Mouse (Mus musculus): Measurements from ENCODE around the gene Tada1. TPM values are rescaled to one million over a fixed set of nuclear protein-coding genes. Genes with fewer than 3 reads are reported as not detected.

Tada1 gene
- polyA plus RNA-seq (2014; fragmentation: Nextera tagmentation; extraction: Ambion mirVana) = 50.1 and 56.0 TPM in 2 replicates

DNA sequence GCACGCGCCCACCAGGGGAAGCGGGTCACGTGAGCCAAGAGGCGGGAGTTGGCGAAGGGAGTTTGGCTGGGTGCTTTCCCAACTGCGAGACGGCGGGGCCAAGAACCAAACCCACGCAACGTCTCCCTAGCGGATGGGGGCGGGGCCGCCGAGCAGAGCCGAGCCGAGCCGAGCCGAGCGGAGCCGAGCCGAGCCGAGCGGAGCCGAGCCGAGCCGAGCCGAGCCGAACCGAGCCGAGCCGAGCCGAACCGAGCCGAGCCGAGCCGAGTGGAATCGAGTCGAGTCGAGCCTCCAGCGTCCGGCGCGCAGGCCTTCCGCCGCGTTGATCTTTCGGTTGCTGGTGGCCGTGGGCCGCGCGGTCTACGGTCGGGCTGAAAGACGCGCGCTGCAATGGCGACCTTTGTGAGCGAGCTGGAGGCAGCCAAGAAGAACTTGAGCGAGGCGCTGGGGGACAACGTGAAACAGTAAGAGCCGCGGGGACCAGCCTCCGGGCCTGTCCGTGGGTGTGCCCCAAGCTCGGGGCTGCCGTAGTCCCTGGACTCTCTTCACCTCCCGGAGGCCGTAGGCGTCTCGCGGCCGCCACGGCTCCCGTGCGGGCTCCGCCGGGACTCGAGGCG, at the start of gene Tada1:
TSS of gene Tada1 (plus strand) at position 85 of the 617 bp plus-strand sequence.
- peak; percentile 94 for ATAC-seq (ENCODE audit: insufficient number of reproducible peaks, insufficient read depth, low FRiP score, low read depth)
- Histone ChIP-seq H3K9ac (replicated peaks; ENCODE audit: low read depth, low read length) (peak within 1 kb of the TSS; percentile 98), H3K9me3 (ENCODE audit: control insufficient read depth, low read depth, low read length) (no peaks in the 10 kb centered on the region), H3K27me3 (ENCODE audit: control insufficient read depth, insufficient read depth, low read length) (no peaks in the 10 kb centered on the region), H3K36me3 (ENCODE audit: control insufficient read depth, insufficient read depth, low read length) (peaks cover 10% of the 10 kb centered on the region), H3K4me2 (replicated peaks; ENCODE audit: low read depth, low read length) (peak within 1 kb of the TSS; percentile 65), H3K4me3 (ENCODE audit: low read depth, low read length) (peak within 1 kb of the TSS; percentile 90), H3K27ac (ENCODE audit: low read length) (peak within 1 kb of the TSS; percentile 89), H3K4me1 (ENCODE audit: control insufficient read depth, insufficient read depth, low read length) (peaks cover 14% of the 10 kb centered on the region; the same call in 1 of the 2 replicates)
- WGBS = under 1% methylated on average over 79 of the region's 81 CpGs

DNA sequence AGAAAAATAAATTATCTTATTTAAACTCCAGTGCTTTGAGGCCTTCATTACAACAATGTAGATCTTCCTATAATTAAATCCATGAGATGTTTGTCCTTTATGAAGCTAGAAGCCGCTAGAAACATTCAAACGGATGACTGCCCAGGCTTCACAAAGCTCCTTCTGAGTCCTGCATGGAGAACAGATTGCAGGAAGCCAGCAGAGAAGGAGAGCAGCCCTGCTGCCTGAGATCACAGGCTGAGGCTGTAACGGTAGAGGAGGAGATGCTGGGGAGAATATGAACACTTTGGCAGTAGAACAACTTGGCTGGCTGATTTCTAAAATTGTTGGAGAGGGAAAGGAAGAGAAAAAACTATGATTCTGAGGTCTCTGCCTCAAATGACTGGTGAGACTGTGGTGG, 48.1 kb upstream of the Tada1 start:
- no peak overlapping the region for H3K27ac ChIP-seq (ENCODE audit: low read length)
- WGBS = 52% methylated on average over 3 of the region's 3 CpGs
- no peak overlapping the region for H3K4me3 ChIP-seq (ENCODE audit: low read depth, low read length)
- H3K9me3 ChIP-seq (ENCODE audit: control insufficient read depth, low read depth, low read length) = no peaks in the 10 kb centered on the region
- no peaks in the 10 kb centered on the region for H3K4me1 ChIP-seq (ENCODE audit: control insufficient read depth, insufficient read depth, low read length)
- no peak overlapping the region for H3K9ac ChIP-seq (replicated peaks; ENCODE audit: low read depth, low read length)
- H3K27me3 ChIP-seq (ENCODE audit: control insufficient read depth, insufficient read depth, low read length) = no peaks in the 10 kb centered on the region
- ATAC-seq (ENCODE audit: insufficient number of reproducible peaks, insufficient read depth, low FRiP score, low read depth) = no peak
- H3K4me2 ChIP-seq (replicated peaks; ENCODE audit: low read depth, low read length) = no peak overlapping the region
- H3K36me3 ChIP-seq (ENCODE audit: control insufficient read depth, insufficient read depth, low read length) = no peaks in the 10 kb centered on the region

DNA sequence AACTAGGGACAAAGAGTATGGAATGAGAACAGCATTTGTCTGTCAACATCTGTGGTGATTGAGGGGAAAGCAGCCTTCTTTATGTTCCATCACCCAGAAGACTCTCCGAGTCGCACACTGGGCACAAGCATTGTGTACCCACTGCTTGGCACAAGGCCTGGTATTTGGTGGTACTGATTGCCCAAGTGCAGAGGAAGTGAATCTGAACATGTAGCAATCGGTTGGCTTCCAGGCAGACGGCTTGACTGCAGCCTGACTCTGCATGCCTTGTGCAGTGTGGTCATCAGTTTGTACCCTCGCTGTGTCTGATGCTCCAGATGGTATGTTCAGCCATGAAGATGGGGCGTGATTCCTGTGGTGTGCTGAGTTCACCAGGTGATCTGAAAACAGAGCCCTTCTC, 39.8 kb upstream of the Tada1 start:
- H3K9me3 ChIP-seq (ENCODE audit: control insufficient read depth, low read depth, low read length) = no peaks in the 10 kb centered on the region
- no peak overlapping the region for H3K27ac ChIP-seq (ENCODE audit: low read length)
- WGBS = 87% methylated on average over 6 of the region's 6 CpGs
- no peak overlapping the region for H3K4me3 ChIP-seq (ENCODE audit: low read depth, low read length)
- H3K4me1 ChIP-seq (ENCODE audit: control insufficient read depth, insufficient read depth, low read length) = no peaks in the 10 kb centered on the region
- no peaks in the 10 kb centered on the region for H3K36me3 ChIP-seq (ENCODE audit: control insufficient read depth, insufficient read depth, low read length)
- no peaks in the 10 kb centered on the region for H3K27me3 ChIP-seq (ENCODE audit: control insufficient read depth, insufficient read depth, low read length)
- no peak overlapping the region for H3K9ac ChIP-seq (replicated peaks; ENCODE audit: low read depth, low read length)
- H3K4me2 ChIP-seq (replicated peaks; ENCODE audit: low read depth, low read length) = no peak overlapping the region
- no peak for ATAC-seq (ENCODE audit: insufficient number of reproducible peaks, insufficient read depth, low FRiP score, low read depth)

DNA sequence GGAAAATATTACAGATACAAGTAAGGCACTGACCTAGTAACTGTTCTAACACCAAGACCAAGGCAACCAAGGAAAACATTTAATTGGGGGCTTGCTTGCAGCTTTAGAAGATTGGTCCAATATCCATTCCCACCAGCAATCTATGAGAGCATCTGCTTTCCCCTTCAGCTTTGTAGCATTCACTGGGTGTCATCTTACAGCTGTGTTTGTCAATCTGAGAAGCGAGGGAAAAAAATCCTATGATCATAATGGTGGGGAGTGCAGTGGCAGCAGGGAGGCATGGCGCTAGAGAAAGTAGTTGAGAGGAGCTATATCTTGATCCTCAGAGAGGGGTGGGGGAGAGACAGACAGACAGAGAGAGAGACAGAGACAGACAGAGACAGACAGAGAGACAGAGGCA, 36.8 kb upstream of the Tada1 start:
- Histone ChIP-seq H3K4me2 (replicated peaks; ENCODE audit: low read depth, low read length) (no peak overlapping the region), H3K4me3 (ENCODE audit: low read depth, low read length) (no peak overlapping the region), H3K9ac (replicated peaks; ENCODE audit: low read depth, low read length) (no peak overlapping the region), H3K9me3 (ENCODE audit: control insufficient read depth, low read depth, low read length) (no peaks in the 10 kb centered on the region), H3K27ac (ENCODE audit: low read length) (no peak overlapping the region), H3K27me3 (ENCODE audit: control insufficient read depth, insufficient read depth, low read length) (no peaks in the 10 kb centered on the region), H3K36me3 (ENCODE audit: control insufficient read depth, insufficient read depth, low read length) (no peaks in the 10 kb centered on the region), H3K4me1 (ENCODE audit: control insufficient read depth, insufficient read depth, low read length) (no peaks in the 10 kb centered on the region)
- ATAC-seq (ENCODE audit: insufficient number of reproducible peaks, insufficient read depth, low FRiP score, low read depth) = no peak
- WGBS = 65% methylated on average over 2 of the region's 2 CpGs

DNA sequence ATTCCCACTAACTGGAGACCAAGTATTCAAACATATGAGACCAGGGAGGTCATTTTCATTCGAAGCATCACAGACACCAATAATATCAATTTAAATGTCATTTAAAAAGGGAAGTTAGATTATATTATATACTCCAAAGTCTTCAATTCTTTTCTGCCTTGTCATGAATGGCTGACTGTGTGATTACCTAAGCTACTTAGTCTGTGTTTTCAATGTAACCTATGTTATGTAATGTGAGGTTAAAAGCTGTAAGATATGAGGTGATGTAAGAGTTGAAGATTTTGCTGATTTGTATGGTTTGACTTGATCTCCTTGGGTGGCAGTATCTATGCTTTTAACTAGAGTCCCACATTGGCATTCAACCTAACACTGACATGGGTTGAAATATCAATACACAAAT, 36.4 kb upstream of the Tada1 start:
- Histone ChIP-seq H3K4me2 (replicated peaks; ENCODE audit: low read depth, low read length) (no peak overlapping the region), H3K27ac (ENCODE audit: low read length) (no peak overlapping the region), H3K27me3 (ENCODE audit: control insufficient read depth, insufficient read depth, low read length) (no peaks in the 10 kb centered on the region), H3K4me3 (ENCODE audit: low read depth, low read length) (no peak overlapping the region), H3K36me3 (ENCODE audit: control insufficient read depth, insufficient read depth, low read length) (no peaks in the 10 kb centered on the region), H3K9ac (replicated peaks; ENCODE audit: low read depth, low read length) (no peak overlapping the region), H3K4me1 (ENCODE audit: control insufficient read depth, insufficient read depth, low read length) (no peaks in the 10 kb centered on the region), H3K9me3 (ENCODE audit: control insufficient read depth, low read depth, low read length) (no peaks in the 10 kb centered on the region)
- WGBS = 72% methylated on average over 1 of the region's 1 CpGs
- no peak for ATAC-seq (ENCODE audit: insufficient number of reproducible peaks, insufficient read depth, low FRiP score, low read depth)

DNA sequence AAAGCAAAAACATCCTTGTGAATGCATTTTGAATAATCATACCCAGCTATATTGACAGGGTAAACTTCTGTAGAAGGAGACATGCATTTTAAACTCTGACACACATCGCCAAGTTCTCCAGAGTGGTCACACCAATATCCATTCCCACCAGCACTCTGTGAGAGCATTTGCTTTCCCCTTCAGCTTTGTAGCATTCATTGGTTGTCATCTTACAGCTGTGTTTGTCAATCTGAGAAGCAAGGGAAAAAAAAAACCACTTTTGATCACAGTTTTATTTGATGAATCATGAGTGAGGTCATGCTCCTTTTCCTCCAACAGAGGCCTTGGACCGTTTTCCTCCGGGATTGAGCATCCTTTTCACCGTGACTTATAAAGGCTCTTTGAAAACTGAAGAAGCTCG, 35.3 kb upstream of the Tada1 start:
- no peak overlapping the region for H3K4me3 ChIP-seq (ENCODE audit: low read depth, low read length)
- no peak overlapping the region for H3K27ac ChIP-seq (ENCODE audit: low read length)
- 66% methylated on average over 5 of the region's 5 CpGs for WGBS
- no peaks in the 10 kb centered on the region for H3K4me1 ChIP-seq (ENCODE audit: control insufficient read depth, insufficient read depth, low read length)
- H3K27me3 ChIP-seq (ENCODE audit: control insufficient read depth, insufficient read depth, low read length) = no peaks in the 10 kb centered on the region
- H3K9ac ChIP-seq (replicated peaks; ENCODE audit: low read depth, low read length) = no peak overlapping the region
- no peak overlapping the region for H3K4me2 ChIP-seq (replicated peaks; ENCODE audit: low read depth, low read length)
- no peaks in the 10 kb centered on the region for H3K9me3 ChIP-seq (ENCODE audit: control insufficient read depth, low read depth, low read length)
- no peak for ATAC-seq (ENCODE audit: insufficient number of reproducible peaks, insufficient read depth, low FRiP score, low read depth)
- no peaks in the 10 kb centered on the region for H3K36me3 ChIP-seq (ENCODE audit: control insufficient read depth, insufficient read depth, low read length)

DNA sequence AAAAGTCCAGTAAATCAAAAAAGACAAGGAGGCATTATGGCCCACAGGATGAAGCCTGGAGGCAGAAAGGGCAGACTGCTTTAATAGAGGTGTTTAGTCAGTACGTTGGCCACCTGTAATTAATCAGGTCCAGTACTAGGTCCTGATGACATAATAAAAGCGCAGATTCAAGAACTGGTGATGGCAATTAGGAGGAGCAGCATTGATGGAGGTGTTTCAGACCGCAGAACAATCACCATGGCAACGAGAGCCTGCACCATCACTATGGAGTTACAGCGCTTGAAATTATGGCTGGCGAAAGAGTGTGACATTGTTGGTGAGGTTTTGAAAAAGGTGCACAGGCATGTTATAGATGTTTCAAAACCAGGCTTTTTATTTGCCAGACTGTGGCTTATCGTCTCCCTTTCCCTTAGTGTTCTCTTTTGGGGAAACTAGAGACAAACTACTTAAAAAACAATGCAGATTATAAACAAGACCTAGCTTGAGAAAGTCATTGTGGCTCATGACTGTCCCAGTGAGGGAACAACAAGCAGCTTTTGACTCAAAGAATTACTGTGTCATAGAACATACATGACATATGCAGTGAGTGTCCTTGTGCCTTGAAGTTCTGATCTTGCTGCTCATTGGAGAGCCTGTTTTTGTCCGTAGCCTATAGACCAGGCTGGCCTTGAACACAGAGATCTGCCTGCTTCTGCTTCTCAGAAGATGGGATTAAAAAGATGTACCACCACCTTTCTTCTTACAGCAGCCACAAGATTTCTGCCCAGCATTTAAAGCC, 34.4 kb upstream of the Tada1 start:
- Histone ChIP-seq H3K27me3 (ENCODE audit: control insufficient read depth, insufficient read depth, low read length) (no peaks in the 10 kb centered on the region), H3K4me3 (ENCODE audit: low read depth, low read length) (no peak overlapping the region), H3K4me1 (ENCODE audit: control insufficient read depth, insufficient read depth, low read length) (no peaks in the 10 kb centered on the region), H3K4me2 (replicated peaks; ENCODE audit: low read depth, low read length) (no peak overlapping the region), H3K27ac (ENCODE audit: low read length) (no peak overlapping the region), H3K36me3 (ENCODE audit: control insufficient read depth, insufficient read depth, low read length) (no peaks in the 10 kb centered on the region), H3K9ac (replicated peaks; ENCODE audit: low read depth, low read length) (no peak overlapping the region), H3K9me3 (ENCODE audit: control insufficient read depth, low read depth, low read length) (no peaks in the 10 kb centered on the region)
- ATAC-seq (ENCODE audit: insufficient number of reproducible peaks, insufficient read depth, low FRiP score, low read depth) = no peak
- 78% methylated on average over 8 of the region's 8 CpGs for WGBS

DNA sequence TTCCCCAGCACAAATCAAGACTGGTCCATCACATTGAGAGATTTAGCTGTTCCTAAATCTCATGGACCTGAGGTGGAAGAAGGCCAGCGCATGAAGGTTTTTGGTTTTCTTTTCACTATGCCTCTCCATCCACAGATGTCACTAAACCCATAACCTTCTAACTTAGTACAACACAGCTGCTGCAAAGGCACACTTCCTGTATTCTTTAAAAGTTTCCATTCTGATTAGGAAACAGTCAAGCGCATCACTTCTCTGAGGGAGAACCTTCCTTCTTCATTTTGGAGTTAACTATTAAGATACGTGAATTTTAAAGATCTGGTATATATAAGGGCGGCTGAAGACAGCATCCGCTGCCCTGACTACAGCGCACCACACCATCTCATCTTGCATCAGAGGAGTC, 33.3 kb upstream of the Tada1 start:
- Histone ChIP-seq H3K27me3 (ENCODE audit: control insufficient read depth, insufficient read depth, low read length) (no peaks in the 10 kb centered on the region), H3K9ac (replicated peaks; ENCODE audit: low read depth, low read length) (no peak overlapping the region), H3K27ac (ENCODE audit: low read length) (no peak overlapping the region), H3K36me3 (ENCODE audit: control insufficient read depth, insufficient read depth, low read length) (no peaks in the 10 kb centered on the region), H3K9me3 (ENCODE audit: control insufficient read depth, low read depth, low read length) (no peaks in the 10 kb centered on the region), H3K4me1 (ENCODE audit: control insufficient read depth, insufficient read depth, low read length) (no peaks in the 10 kb centered on the region), H3K4me3 (ENCODE audit: low read depth, low read length) (no peak overlapping the region), H3K4me2 (replicated peaks; ENCODE audit: low read depth, low read length) (no peak overlapping the region)
- WGBS = 92% methylated on average over 6 of the region's 6 CpGs
- no peak for ATAC-seq (ENCODE audit: insufficient number of reproducible peaks, insufficient read depth, low FRiP score, low read depth)

All from stomach, embryonic 14.5 days (tissue).